Mouse (Mus musculus): ENCODE data around the gene Smarce1. TPM values are rescaled to one million over a fixed set of nuclear protein-coding genes. Genes with fewer than 3 reads are reported as not detected.

The Smarce1 gene
- polyA plus RNA-seq, 1 experiment from 2014 or later = 225 TPM

GRCm38 (mm10) chr11:99186836-99187235, 44.0 kb downstream of the Smarce1 start:
- no peaks in the 10 kb centered on the region for H3K9me3 ChIP-seq (ENCODE audit: control insufficient read depth, low read length)
- no peaks in the 10 kb centered on the region for H3K36me3 ChIP-seq (ENCODE audit: control insufficient read depth, insufficient read depth, low read length)
- no peak overlapping the region for H3K4me2 ChIP-seq (ENCODE audit: low read length)
- no peak overlapping the region for H3K9ac ChIP-seq (ENCODE audit: low read depth, low read length)
- ATAC-seq = no peak
- no peak overlapping the region for H3K4me3 ChIP-seq (ENCODE audit: low read length)
- H3K4me1 ChIP-seq (ENCODE audit: control insufficient read depth, insufficient read depth, low read depth, low read length) = no peaks in the 10 kb centered on the region
- WGBS = 74% methylated on average over 2 of the region's 2 CpGs
- no peak overlapping the region for H3K27ac ChIP-seq (ENCODE audit: low read depth, low read length)
- no peaks in the 10 kb centered on the region for H3K27me3 ChIP-seq (replicated peaks; ENCODE audit: control insufficient read depth, insufficient read depth, low read length)

GRCm38 (mm10) chr11:99182575-99182974, 48.2 kb downstream of the Smarce1 start:
- Histone ChIP-seq H3K4me2 (ENCODE audit: low read length) (no peak overlapping the region), H3K9ac (ENCODE audit: low read depth, low read length) (no peak overlapping the region), H3K27me3 (replicated peaks; ENCODE audit: control insufficient read depth, insufficient read depth, low read length) (no peaks in the 10 kb centered on the region), H3K27ac (ENCODE audit: low read depth, low read length) (no peak overlapping the region), H3K4me3 (ENCODE audit: low read length) (no peak overlapping the region), H3K9me3 (ENCODE audit: control insufficient read depth, low read length) (no peaks in the 10 kb centered on the region), H3K36me3 (ENCODE audit: control insufficient read depth, insufficient read depth, low read length) (no peaks in the 10 kb centered on the region), H3K4me1 (ENCODE audit: control insufficient read depth, insufficient read depth, low read depth, low read length) (no peaks in the 10 kb centered on the region)
- no peak for ATAC-seq
- WGBS = 55% methylated on average over 11 of the region's 11 CpGs

DNA sequence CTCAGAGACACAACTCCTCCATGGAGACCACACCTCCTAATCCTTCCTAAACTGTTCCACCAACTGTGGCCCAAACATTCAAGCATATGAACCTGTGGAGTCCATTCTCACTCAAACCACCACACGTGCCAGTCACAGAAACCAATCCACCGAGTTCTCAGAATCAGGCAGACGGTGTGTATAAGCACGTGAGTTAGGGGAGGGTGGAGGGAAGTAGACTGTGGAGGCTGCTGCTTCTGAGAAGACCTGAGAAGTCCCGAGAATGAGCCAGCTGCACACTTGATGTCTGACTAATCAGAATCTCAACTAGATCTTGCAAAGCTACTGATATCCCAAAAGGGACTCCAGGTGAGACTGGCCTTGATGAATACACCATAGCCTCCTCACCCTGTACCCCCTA, 50.7 kb downstream of the Smarce1 start:
- no peak for ATAC-seq
- Histone ChIP-seq H3K4me3 (ENCODE audit: low read length) (no peak overlapping the region), H3K27ac (ENCODE audit: low read depth, low read length) (no peak overlapping the region), H3K4me2 (ENCODE audit: low read length) (no peak overlapping the region), H3K9me3 (ENCODE audit: control insufficient read depth, low read length) (no peaks in the 10 kb centered on the region), H3K9ac (ENCODE audit: low read depth, low read length) (no peak overlapping the region), H3K27me3 (replicated peaks; ENCODE audit: control insufficient read depth, insufficient read depth, low read length) (no peaks in the 10 kb centered on the region), H3K36me3 (ENCODE audit: control insufficient read depth, insufficient read depth, low read length) (no peaks in the 10 kb centered on the region), H3K4me1 (ENCODE audit: control insufficient read depth, insufficient read depth, low read depth, low read length) (no peaks in the 10 kb centered on the region)
- 84% methylated on average over 5 of the region's 5 CpGs for WGBS

DNA sequence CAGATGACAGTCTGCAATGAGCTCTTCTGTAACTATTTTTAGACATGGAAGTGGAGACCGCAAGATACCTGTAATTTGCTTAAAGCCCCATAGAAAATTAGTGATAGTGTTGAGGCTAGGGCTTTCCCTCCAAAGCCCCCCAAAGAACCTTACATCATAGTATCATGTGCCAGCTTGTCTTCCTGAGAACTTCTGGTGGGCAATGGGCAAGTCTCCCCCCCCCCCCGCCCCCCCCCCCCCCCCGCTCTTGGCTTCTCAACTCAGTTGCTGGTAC, 53.0 kb downstream of the Smarce1 start:
- H3K4me1 ChIP-seq (ENCODE audit: control insufficient read depth, insufficient read depth, low read depth, low read length) = no peaks in the 10 kb centered on the region
- no peaks in the 10 kb centered on the region for H3K27me3 ChIP-seq (replicated peaks; ENCODE audit: control insufficient read depth, insufficient read depth, low read length)
- H3K4me2 ChIP-seq (ENCODE audit: low read length) = no peak overlapping the region
- WGBS = 100% methylated on average over 1 of the region's 3 CpGs
- peaks cover 4% of the 10 kb centered on the region; the same call in 1 of the 2 replicates for H3K9me3 ChIP-seq (ENCODE audit: control insufficient read depth, low read length)
- no peak for ATAC-seq
- H3K4me3 ChIP-seq (ENCODE audit: low read length) = no peak overlapping the region
- H3K27ac ChIP-seq (ENCODE audit: low read depth, low read length) = no peak overlapping the region
- H3K36me3 ChIP-seq (ENCODE audit: control insufficient read depth, insufficient read depth, low read length) = no peaks in the 10 kb centered on the region
- no peak overlapping the region for H3K9ac ChIP-seq (ENCODE audit: low read depth, low read length)

GRCm38 (mm10) chr11:99177054-99177924, 53.5 kb downstream of the Smarce1 start:
- Histone ChIP-seq H3K4me2 (ENCODE audit: low read length) (no peak overlapping the region), H3K9me3 (ENCODE audit: control insufficient read depth, low read length) (peaks cover 4% of the 10 kb centered on the region; the same call in 1 of the 2 replicates), H3K9ac (ENCODE audit: low read depth, low read length) (no peak overlapping the region), H3K27ac (ENCODE audit: low read depth, low read length) (no peak overlapping the region), H3K4me1 (ENCODE audit: control insufficient read depth, insufficient read depth, low read depth, low read length) (no peaks in the 10 kb centered on the region), H3K4me3 (ENCODE audit: low read length) (no peak overlapping the region), H3K36me3 (ENCODE audit: control insufficient read depth, insufficient read depth, low read length) (no peaks in the 10 kb centered on the region), H3K27me3 (replicated peaks; ENCODE audit: control insufficient read depth, insufficient read depth, low read length) (no peaks in the 10 kb centered on the region)
- 65% methylated on average over 5 of the region's 5 CpGs for WGBS
- ATAC-seq = no peak

DNA sequence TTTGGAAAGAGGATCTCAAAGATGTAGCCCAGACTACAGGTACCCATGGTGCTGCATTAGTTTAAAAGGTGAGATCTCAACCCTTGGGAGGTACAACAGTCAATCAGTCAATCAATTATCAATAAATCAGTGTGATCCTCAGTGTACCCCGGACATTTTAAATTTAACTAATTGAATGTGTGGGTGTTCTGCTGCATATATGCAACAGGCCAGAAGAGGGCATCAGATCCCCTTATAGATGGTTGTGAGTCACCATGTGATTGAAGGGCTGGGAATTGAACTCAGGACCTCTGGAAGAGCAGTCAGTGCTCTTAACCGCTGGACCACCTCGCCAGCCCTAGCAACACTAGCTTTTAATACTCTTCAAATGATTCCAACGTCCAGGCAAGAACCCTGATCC, 58.8 kb downstream of the Smarce1 start:
- Histone ChIP-seq H3K36me3 (ENCODE audit: control insufficient read depth, insufficient read depth, low read length) (no peaks in the 10 kb centered on the region), H3K9me3 (ENCODE audit: control insufficient read depth, low read length) (peaks cover 4% of the 10 kb centered on the region; the same call in 1 of the 2 replicates), H3K4me2 (ENCODE audit: low read length) (no peak overlapping the region), H3K4me1 (ENCODE audit: control insufficient read depth, insufficient read depth, low read depth, low read length) (no peaks in the 10 kb centered on the region), H3K9ac (ENCODE audit: low read depth, low read length) (no peak overlapping the region), H3K27me3 (replicated peaks; ENCODE audit: control insufficient read depth, insufficient read depth, low read length) (no peaks in the 10 kb centered on the region), H3K27ac (ENCODE audit: low read depth, low read length) (no peak overlapping the region), H3K4me3 (ENCODE audit: low read length) (no peak overlapping the region)
- ATAC-seq = no peak
- 83% methylated on average over 4 of the region's 4 CpGs for WGBS

DNA sequence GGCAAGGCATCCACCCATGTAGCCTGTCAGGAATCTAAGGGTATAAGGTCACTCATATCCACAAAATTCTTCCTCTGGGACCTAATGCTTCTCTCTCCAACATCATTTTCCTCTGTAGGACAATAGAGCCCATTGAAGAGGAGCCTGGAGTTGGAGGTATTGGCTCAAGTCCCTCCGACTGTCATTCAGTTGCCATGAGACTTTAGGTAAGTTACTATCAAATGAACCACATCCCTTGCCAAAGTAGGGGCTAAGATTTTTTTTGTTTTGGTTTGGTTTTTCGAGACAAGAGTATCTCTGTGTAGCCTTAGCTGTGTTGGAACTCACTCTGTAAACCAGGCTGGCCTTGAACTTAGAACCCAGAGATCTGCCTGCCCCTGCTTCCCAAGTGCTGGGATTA, 59.4 kb downstream of the Smarce1 start:
- WGBS = 84% methylated on average over 2 of the region's 2 CpGs
- Histone ChIP-seq H3K4me2 (ENCODE audit: low read length) (no peak overlapping the region), H3K36me3 (ENCODE audit: control insufficient read depth, insufficient read depth, low read length) (no peaks in the 10 kb centered on the region), H3K9me3 (ENCODE audit: control insufficient read depth, low read length) (peaks cover 4% of the 10 kb centered on the region; the same call in 1 of the 2 replicates), H3K4me3 (ENCODE audit: low read length) (no peak overlapping the region), H3K27ac (ENCODE audit: low read depth, low read length) (no peak overlapping the region), H3K9ac (ENCODE audit: low read depth, low read length) (no peak overlapping the region), H3K27me3 (replicated peaks; ENCODE audit: control insufficient read depth, insufficient read depth, low read length) (no peaks in the 10 kb centered on the region), H3K4me1 (ENCODE audit: control insufficient read depth, insufficient read depth, low read depth, low read length) (no peaks in the 10 kb centered on the region)
- no peak for ATAC-seq

GRCm38 (mm10) chr11:99170547-99171267, 60.1 kb downstream of the Smarce1 start:
- H3K4me2 ChIP-seq (ENCODE audit: low read length) = no peak overlapping the region
- H3K9ac ChIP-seq (ENCODE audit: low read depth, low read length) = no peak overlapping the region
- H3K27ac ChIP-seq (ENCODE audit: low read depth, low read length) = no peak overlapping the region
- no peaks in the 10 kb centered on the region for H3K27me3 ChIP-seq (replicated peaks; ENCODE audit: control insufficient read depth, insufficient read depth, low read length)
- WGBS = 76% methylated on average over 12 of the region's 12 CpGs
- H3K4me1 ChIP-seq (ENCODE audit: control insufficient read depth, insufficient read depth, low read depth, low read length) = no peaks in the 10 kb centered on the region
- no peaks in the 10 kb centered on the region for H3K36me3 ChIP-seq (ENCODE audit: control insufficient read depth, insufficient read depth, low read length)
- no peak overlapping the region for H3K4me3 ChIP-seq (ENCODE audit: low read length)
- ATAC-seq = no peak
- H3K9me3 ChIP-seq (ENCODE audit: control insufficient read depth, low read length) = peaks cover 4% of the 10 kb centered on the region; the same call in 1 of the 2 replicates

DNA sequence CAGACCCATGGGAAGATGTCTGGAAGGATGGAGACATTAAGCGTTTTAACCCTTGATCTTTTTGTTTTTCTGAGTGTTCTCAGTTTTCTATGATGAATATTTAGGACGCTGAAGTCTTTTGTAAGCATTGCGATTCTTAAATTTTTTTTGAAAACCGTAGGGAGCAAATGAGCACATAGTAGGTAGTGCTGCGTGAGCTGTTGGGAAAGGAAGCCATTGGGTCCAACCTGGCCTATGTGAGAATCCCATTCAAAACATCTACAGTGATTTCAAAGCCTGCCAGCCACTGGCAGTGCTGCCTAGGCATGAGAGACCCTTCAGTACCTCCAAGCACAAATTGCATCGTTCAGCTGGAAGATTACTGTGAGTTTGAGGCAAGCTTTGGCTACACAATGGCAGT, 60.8 kb downstream of the Smarce1 start:
- 91% methylated on average over 6 of the region's 6 CpGs for whole genome bisulfite sequencing

More for the DNA sequence above, 60.8 kb downstream of the Smarce1 start:
- Histone ChIP-seq H3K36me3 (ENCODE audit: control insufficient read depth, insufficient read depth, low read length) (no peaks in the 10 kb centered on the region), H3K4me2 (ENCODE audit: low read length) (no peak overlapping the region), H3K9ac (ENCODE audit: low read depth, low read length) (no peak overlapping the region), H3K4me3 (ENCODE audit: low read length) (no peak overlapping the region), H3K4me1 (ENCODE audit: control insufficient read depth, insufficient read depth, low read depth, low read length) (no peaks in the 10 kb centered on the region), H3K27ac (ENCODE audit: low read depth, low read length) (no peak overlapping the region), H3K27me3 (replicated peaks; ENCODE audit: control insufficient read depth, insufficient read depth, low read length) (no peaks in the 10 kb centered on the region), H3K9me3 (ENCODE audit: control insufficient read depth, low read length) (peaks cover 4% of the 10 kb centered on the region; the same call in 1 of the 2 replicates)
- ATAC-seq = no peak

Data from hindbrain, embryonic 16.5 days (tissue).